Mouse (Mus musculus): ENCODE results near the gene Ccdc17.
A peak's percentile ranks its signal among the peaks of the same experiment; 100 is the strongest.

DNA sequence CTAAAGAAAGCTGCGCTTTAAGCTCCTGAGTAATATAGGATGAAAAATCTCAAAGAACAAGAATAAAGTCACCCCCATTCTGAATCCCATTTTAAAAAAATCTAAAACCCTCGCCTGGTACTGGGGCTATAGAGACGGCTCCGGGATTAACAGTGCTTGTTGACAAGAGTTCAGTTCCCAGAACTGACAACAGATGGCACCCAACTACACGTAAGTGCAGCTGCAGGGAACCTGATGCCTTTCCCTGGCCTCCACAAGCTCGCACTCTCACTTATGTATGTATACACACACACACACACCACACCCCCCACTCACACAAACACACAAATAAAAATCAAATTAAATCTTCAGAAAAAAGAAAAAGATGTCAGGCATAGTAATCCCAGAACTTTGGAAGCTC, 47.9 kb downstream of the Ccdc17 start:
- no peak for TF ChIP-seq EP300 (IDR thresholded peaks at IDR 0.05)
- peak; percentile 67 for TF ChIP-seq CTCF (IDR thresholded peaks at IDR 0.05)
